Mouse (Mus musculus): Measurements from ENCODE around the gene Prkx. TPM values are rescaled to one million over a fixed set of nuclear protein-coding genes. Genes with fewer than 3 reads are reported as not detected.

The Prkx gene
- total RNA-seq (2015; ENCODE audit: low replicate concordance) = 4.4 and 10.2 TPM in 2 replicates
- total RNA-seq (2017; ENCODE audit: low replicate concordance) = 2.6 and 3.3 TPM in 2 replicates

DNA sequence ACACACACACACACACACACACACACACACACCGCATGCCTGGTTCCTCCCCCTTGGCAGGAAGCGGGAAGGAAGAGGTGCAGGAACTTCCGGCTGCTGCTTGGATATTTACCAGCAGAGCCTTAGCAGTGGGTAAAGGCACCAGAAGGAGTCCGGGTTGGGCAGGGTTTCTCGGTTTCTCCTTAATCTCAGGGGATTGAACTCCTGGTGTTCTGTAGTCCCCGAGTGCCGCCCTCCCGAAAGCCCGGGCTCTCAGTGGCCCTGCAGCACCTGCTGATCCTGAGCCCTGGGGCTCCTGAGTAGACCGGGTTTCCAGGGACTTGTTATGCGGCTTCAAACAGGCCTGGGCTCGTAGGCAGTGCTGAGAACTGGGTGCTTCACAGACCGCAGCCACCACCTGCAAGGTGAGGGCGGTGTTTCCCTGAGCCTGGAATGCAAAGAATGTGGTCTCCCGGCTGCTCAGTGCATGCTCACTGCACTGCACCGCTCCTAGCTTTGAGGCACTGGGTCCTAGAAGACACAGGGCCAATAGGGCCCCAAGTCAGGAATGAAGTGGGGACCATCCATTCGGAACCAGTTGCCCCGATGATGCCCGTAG, at the start of gene Prkx:
TSS of gene Prkx (minus strand) at position 41 of the 598 bp plus-strand sequence.
- no peak for ATAC-seq (replicated peaks; ENCODE audit: low FRiP score, poor library complexity, severe bottlenecking)

DNA sequence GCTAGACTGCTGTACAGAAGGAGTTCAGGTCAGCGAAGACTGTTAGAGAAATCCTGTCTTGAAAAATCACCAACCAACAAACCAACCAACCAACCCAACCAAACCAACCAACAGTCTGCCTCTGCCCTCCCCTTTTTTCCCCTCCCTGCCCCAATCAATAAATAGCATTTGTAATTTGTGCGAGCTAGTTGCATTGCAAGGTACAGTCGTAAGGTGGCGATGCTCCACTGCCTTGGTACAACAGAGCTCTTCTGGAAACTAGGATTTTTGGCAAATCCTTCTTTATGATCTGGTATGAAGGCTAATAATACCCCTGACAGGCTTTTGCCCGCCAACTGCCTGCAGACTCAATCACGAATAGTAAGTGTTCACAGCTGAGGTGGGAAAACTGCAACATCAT, 16.0 kb upstream of the Prkx start:
- no peak for ATAC-seq (replicated peaks; ENCODE audit: low FRiP score, poor library complexity, severe bottlenecking)

DNA sequence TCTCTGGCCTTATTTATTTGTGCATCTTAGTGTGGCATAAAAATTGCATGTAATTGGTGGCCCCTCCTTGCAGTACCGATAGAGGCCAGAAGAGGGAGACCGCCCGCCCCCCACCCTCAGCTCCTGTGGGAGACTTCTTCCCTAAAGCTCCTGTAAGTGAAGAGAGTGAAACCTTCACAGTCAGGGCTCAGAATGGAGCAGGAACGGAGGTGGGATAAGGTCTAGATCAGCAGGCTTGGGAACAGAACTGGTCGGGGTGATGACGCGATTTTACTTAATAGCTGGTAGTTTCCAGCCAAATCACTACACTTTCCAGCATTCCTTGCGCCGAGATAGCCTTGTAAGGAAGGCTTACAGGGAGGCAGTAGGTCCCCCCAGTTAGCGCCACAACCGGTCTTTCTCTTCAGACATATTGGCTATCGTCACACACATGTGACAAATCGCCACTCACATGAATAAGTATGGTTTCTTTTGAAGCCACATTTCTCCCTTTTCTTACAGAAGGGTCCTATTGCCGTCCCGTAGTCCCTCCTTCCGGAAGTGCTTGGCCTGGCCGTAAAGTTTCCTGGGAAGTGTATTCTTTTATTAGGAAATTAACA, 14.6 kb upstream of the Prkx start:
- ATAC-seq (replicated peaks; ENCODE audit: low FRiP score, poor library complexity, severe bottlenecking) = no peak

- no peak for ATAC-seq (replicated peaks; ENCODE audit: low FRiP score, poor library complexity, severe bottlenecking)
Observed at GRCm38 (mm10) chrX:77808602-77809001, 12.5 kb upstream of the Prkx start.

DNA sequence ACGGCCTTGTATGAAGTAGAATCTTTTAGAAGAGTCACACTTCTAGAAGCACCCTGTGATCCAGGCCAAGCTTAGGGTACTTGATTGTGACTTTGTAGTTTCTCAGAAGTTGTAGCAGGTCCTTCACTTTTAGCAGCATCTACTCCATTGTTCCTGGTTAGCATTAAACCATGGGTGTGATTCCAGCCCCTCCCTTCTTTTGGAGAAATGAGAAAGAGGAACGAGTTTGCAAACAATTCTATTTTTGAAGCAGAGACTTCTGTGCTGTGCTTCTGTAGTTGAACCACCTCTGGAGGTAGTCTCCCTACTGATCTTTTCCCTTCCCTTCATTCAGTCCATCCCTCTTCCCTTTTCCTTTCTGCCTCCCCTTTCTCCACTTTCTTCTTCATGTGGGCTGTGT, 6.2 kb upstream of the Prkx start:
- no peak for ATAC-seq (replicated peaks; ENCODE audit: low FRiP score, poor library complexity, severe bottlenecking)

GRCm38 (mm10) chrX:77801543-77801942, 5.5 kb upstream of the Prkx start:
- ATAC-seq (replicated peaks; ENCODE audit: low FRiP score, poor library complexity, severe bottlenecking) = no peak

GRCm38 (mm10) chrX:77799554-77799953, 3.5 kb upstream of the Prkx start:
- ATAC-seq (replicated peaks; ENCODE audit: low FRiP score, poor library complexity, severe bottlenecking) = no peak

GRCm38 (mm10) chrX:77797801-77798200, 1.7 kb upstream of the Prkx start:
- ATAC-seq (replicated peaks; ENCODE audit: low FRiP score, poor library complexity, severe bottlenecking) = no peak

GRCm38 (mm10) chrX:77796916-77797315, 838 bp upstream of the Prkx start:
- ATAC-seq (replicated peaks; ENCODE audit: low FRiP score, poor library complexity, severe bottlenecking) = no peak

DNA sequence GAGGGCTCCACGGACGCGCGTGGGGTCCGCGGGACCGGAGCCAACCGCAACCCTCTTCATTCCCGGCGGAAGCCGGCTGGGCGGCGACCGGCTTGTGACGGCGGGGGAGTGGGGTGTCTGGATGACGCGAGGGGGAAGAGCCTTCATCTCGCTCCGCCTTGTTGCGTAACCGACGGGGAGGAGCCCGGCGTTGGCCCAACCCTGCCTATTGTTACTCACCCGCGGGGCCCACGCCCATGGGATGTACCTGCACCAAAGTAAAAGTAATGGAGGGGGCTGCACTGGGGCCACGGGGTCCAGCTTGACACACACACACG, 262 bp downstream of the Prkx start:
- ATAC-seq (replicated peaks; ENCODE audit: low FRiP score, poor library complexity, severe bottlenecking) = no peak

GRCm38 (mm10) chrX:77794962-77795857, 868 bp downstream of the Prkx start:
- no peak for ATAC-seq (replicated peaks; ENCODE audit: low FRiP score, poor library complexity, severe bottlenecking)

GRCm38 (mm10) chrX:77788675-77789074, 7.4 kb downstream of the Prkx start:
- no peak for ATAC-seq (replicated peaks; ENCODE audit: low FRiP score, poor library complexity, severe bottlenecking)

DNA sequence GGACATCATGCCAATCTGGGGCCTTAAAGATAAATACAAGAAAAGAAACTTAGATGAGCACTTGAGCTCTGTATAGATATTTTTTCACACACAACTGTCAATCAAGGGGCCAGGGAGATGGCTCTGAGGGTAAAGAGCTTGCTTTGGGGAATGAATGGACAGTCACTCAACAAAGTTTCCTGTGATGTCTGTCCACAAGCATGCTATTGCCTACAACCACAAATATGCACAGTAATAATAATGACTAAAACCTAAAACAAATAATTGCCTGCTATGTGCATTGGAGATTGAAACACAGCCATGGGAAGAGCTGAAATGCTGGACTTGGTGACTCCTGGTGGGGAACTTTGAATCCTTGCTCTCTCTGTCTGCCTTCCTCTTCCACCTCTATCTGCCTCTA, 9.7 kb downstream of the Prkx start:
- no peak for ATAC-seq (replicated peaks; ENCODE audit: low FRiP score, poor library complexity, severe bottlenecking)

- ATAC-seq (replicated peaks; ENCODE audit: low FRiP score, poor library complexity, severe bottlenecking) = no peak
Observed at GRCm38 (mm10) chrX:77777822-77778221, 18.3 kb downstream of the Prkx start.

GRCm38 (mm10) chrX:77765153-77765552, 30.9 kb downstream of the Prkx start:
- no peak for ATAC-seq (replicated peaks; ENCODE audit: low FRiP score, poor library complexity, severe bottlenecking)

- ATAC-seq (replicated peaks; ENCODE audit: low FRiP score, poor library complexity, severe bottlenecking) = no peak
Observed at GRCm38 (mm10) chrX:77744260-77744659, 51.8 kb downstream of the Prkx start.

- ATAC-seq (replicated peaks; ENCODE audit: low FRiP score, poor library complexity, severe bottlenecking) = no peak
Observed at GRCm38 (mm10) chrX:77741383-77741782, 54.7 kb downstream of the Prkx start.

DNA sequence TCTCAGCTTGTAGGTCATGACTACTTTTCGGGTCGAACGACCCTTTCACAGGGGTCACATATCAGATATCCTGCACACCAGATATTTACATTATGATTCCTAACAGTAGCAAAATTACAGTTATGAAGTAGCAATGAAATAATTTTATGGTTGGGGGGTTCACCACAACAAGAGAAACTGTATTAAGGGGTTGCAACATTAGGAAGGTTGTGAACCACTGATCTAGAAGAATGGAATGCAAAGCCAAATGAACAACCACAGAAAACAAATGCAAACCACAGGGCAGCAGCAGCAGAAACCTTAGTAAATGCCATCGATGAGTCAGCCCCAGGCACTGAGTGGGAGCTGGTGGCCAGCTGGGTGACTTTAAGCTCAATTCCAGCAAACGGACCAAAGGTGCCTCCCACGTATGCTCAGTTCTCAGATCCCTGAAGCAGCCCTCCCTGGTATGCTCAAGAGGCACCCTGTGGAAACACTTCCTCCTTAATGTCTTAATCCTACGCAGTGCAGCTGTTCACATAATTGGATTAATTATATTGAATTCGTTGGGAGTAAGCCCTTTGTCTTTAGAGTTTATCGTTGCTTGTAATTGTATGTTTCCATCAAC, 62.0 kb downstream of the Prkx start:
- no peak for ATAC-seq (replicated peaks; ENCODE audit: low FRiP score, poor library complexity, severe bottlenecking)

DNA sequence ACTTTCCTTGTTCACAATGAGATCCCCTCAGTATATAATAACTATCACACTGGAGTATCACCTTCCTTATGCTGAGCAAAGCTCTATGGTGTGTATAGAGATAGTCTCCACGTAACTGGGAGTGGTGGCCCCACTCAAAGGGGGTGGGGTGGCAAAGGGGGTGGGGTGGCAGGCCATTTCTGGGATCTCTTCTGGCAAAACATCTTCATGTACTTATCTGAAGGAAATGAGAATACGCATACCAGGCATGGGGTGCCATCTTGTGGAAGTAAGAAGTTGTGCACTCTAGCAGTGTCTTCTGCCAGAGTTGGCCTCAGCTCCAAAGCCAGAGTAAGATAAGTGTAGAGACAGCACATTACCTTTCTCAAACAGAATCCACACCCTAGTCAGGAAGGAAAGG, 75.8 kb downstream of the Prkx start:
- ATAC-seq (replicated peaks; ENCODE audit: low FRiP score, poor library complexity, severe bottlenecking) = no peak
